Mouse (Mus musculus) ES-E14 (cell line): ENCODE data around the gene H6pd. TPM values are rescaled to one million over a fixed set of nuclear protein-coding genes. Genes with fewer than 3 reads are reported as not detected.

Experiments used
- DNase-seq: peaks from one replicate; pipeline ENCODE4 v3.0.0-alpha.2; 2013; ENCODE audit warnings: low read depth, low spot score
- H3K27ac ChIP-seq: 2 replicates; pipeline ENCODE4 v1.5.1; 2012; ENCODE audit warnings: low read depth, mild to moderate bottlenecking, low read length, moderate library complexity, mixed read lengths; ENCODE audit not compliant: poor library complexity, insufficient read depth, severe bottlenecking
- H3K36me3 ChIP-seq: 2 replicates; pipeline ENCODE4 v1.6.1; 2012; ENCODE audit warnings: mild to moderate bottlenecking, low read length, moderate library complexity, mixed read lengths; ENCODE audit not compliant: control insufficient read depth, poor library complexity, insufficient read depth, severe bottlenecking
- H3K4me1 ChIP-seq, 2 experiments: fragments of 150-350 bp in 1 of 2; sonication (generic) in 1 of 2; 2 replicates each; pipeline ENCODE4 v1.6.1; 2012; ENCODE audit warnings: low read length in 2 of 2, mild to moderate bottlenecking in 1 of 2, mixed read lengths in 1 of 2; ENCODE audit not compliant: control insufficient read depth in 2 of 2, insufficient read depth in 2 of 2, poor library complexity in 1 of 2
- H3K4me3 ChIP-seq, 2 experiments: fragments of 150-350 bp in 1 of 2; sonication (generic) in 1 of 2; 2 replicates each; pipeline ENCODE4 v1.5.1; 2012; ENCODE audit warnings: low read length in 2 of 2, low read depth in 1 of 2, mild to moderate bottlenecking in 1 of 2, mixed read lengths in 1 of 2; ENCODE audit not compliant: insufficient read depth in 1 of 2, poor library complexity in 1 of 2, severe bottlenecking in 1 of 2
- H3K9ac ChIP-seq: 2 replicates; pipeline ENCODE4 v1.6.1; 2012; ENCODE audit warnings: low read depth, mild to moderate bottlenecking, low read length, mixed read lengths; ENCODE audit not compliant: poor library complexity, insufficient read depth, severe bottlenecking
- H3K9me3 ChIP-seq: fragments of 150-350 bp; sonication (generic); 2 replicates; pipeline ENCODE4 v1.6.1; 2012; ENCODE audit warnings: low read depth, mild to moderate bottlenecking, low read length; ENCODE audit not compliant: control insufficient read depth, insufficient read depth
- CHD2 ChIP-seq: IDR thresholded peaks from 2 replicates; pipeline ENCODE4 v1.6.1; 2014; ENCODE audit warnings: mild to moderate bottlenecking, low read depth, low read length, inconsistent platforms
- HCFC1 ChIP-seq: IDR thresholded peaks from 2 replicates; pipeline ENCODE4 v1.6.1; 2012; ENCODE audit warnings: low read length, inconsistent platforms, borderline replicate concordance; ENCODE audit not compliant: insufficient read depth
- MAFK ChIP-seq: IDR thresholded peaks from 2 replicates; pipeline ENCODE4 v1.6.1; 2014; ENCODE audit warnings: mild to moderate bottlenecking, low read depth, low read length, inconsistent platforms; ENCODE audit not compliant: insufficient read depth
- ZC3H11A ChIP-seq: IDR thresholded peaks from 2 replicates; pipeline ENCODE4 v1.6.1; 2012; ENCODE audit warnings: low read depth, mild to moderate bottlenecking, inconsistent platforms, low read length, borderline replicate concordance
- ZNF384 ChIP-seq: IDR thresholded peaks from 2 replicates; pipeline ENCODE4 v1.6.1; 2012; ENCODE audit warnings: low read depth, low read length, inconsistent platforms
- in situ Hi-C, 2 experiments: fragments of 600-800 bp; cut with MboI; formaldehyde crosslinking; loops; one replicate each; pipeline ENCODE4 v1.15.1; 2025; ENCODE audit warnings: low sequenced_read_pairs in 2 of 2, inconsistent platforms in 1 of 2; ENCODE audit not compliant: unreplicated experiment in 2 of 2
- total RNA-seq: library from RNA; depleted of rRNA; stranded (reverse); fragments of 300-350 nt; gene quantifications from 2 replicates; pipeline ENCODE4 v1.2.3, GENCODE M21; 2012

The H6pd gene
- total RNA-seq, 1 experiment = 17.6 TPM

DNA sequence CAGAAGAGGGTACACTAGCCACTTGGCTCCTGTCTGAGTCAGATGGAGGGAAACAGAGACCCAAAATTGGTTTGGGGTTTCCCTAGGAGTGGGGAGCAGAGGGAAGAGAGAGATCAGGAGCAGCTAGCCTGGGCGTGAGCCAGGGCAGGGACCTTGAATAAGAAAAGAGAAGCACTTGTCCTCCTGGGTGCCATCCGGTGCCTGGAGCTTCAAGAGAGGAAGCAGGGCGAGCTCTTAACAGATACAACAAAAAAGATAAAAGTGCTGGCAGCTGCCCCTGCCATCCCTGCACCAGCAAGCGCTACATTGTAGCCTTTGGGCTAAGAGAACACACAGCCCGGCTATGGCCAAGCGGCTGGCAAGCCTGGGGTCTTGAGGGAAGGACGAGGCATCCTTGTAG is 6.6 kb upstream of the H6pd start:
- Histone ChIP-seq H3K4me3 (no peak overlapping the region), H3K4me1 (peaks cover 4 to 15% of the 10 kb centered on the region in 2 experiments; a peak in 2 of 4 replicates), H3K9me3 (no peaks in the 10 kb centered on the region), H3K36me3 (no peaks in the 10 kb centered on the region), H3K27ac (no peak overlapping the region), H3K9ac (no peak overlapping the region)
- in situ Hi-C loops = no loop called here
- no peak for TF ChIP-seq CHD2
- no peak for TF ChIP-seq MAFK
- no peak for TF ChIP-seq ZC3H11A
- TF ChIP-seq ZNF384 = no peak
- TF ChIP-seq HCFC1 = no peak
- no peak for DNase-seq

DNA sequence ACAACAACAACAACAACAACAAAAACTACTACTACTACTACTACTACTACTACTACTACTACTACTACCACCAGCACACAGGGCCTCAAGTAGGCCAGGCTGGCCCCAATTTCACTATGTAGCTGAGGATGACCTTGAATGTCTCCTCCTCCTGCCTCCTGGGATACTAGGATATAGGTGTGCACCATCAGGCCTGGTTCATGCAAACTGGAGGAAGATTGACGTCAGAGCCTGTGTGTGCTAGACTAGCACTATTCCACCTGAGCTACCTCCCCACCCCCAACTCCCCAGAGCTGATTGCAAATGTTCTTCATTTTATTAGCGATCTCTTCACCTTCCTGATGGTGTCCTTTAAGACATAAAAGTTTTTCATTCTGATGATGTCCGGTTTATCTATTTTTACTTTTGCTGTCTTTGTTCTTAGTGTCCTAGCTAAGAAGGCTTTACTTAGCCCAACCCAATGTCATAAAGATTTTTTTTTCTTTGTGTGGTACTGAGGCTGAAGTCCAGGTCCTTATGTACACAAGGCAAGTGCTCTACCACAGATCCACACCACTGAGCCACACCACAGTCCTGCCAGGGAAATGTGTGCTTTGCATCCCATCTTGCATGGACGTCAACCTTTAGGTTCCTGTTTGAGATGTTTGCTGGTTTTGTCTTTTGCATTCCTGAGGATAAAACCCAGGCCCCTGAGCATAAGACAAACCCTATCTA is 5.7 kb upstream of the H6pd start:
- no peaks in the 10 kb centered on the region for H3K9me3 ChIP-seq
- H3K4me1 ChIP-seq = peaks cover 4 to 15% of the 10 kb centered on the region in 2 experiments; a peak in 2 of 4 replicates
- H3K4me3 ChIP-seq = no peak overlapping the region
- H3K9ac ChIP-seq = no peak overlapping the region
- in situ Hi-C loops = no loop called here
- TF ChIP-seq MAFK (no peak), ZC3H11A (no peak), ZNF384 (no peak), HCFC1 (no peak), CHD2 (no peak)
- no peak overlapping the region for H3K27ac ChIP-seq
- no peaks in the 10 kb centered on the region for H3K36me3 ChIP-seq
- DNase-seq = no peak

DNA sequence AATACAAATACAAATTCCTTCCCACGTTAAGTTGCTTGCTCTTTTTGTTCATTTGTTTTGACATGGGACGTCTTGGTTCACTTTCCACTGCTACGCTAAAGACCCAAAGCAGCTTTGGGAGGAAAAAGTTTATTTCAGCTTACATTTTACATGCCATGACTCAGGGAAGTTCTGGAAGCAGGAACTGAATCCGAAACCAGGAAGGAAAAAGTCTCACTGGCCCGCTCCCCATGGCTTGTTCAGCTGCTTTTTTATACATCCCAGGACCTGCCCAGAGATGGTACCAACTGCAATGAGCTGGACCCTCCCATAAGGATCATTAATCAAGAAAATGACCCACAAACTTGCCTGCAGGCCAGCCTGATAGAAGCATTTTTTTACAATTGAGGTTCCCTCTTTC is 5.0 kb upstream of the H6pd start:
- H3K9ac ChIP-seq = no peak overlapping the region
- H3K27ac ChIP-seq = no peak overlapping the region
- H3K9me3 ChIP-seq = no peaks in the 10 kb centered on the region
- DNase-seq = no peak
- H3K36me3 ChIP-seq = no peaks in the 10 kb centered on the region
- no peak for TF ChIP-seq CHD2
- no peak for TF ChIP-seq MAFK
- no peak for TF ChIP-seq HCFC1
- TF ChIP-seq ZC3H11A = no peak
- TF ChIP-seq ZNF384 = no peak
- in situ Hi-C loops = no loop called here
- peaks cover 7 to 17% of the 10 kb centered on the region in 2 experiments; a peak in 2 of 4 replicates for H3K4me1 ChIP-seq
- no peak overlapping the region for H3K4me3 ChIP-seq

DNA sequence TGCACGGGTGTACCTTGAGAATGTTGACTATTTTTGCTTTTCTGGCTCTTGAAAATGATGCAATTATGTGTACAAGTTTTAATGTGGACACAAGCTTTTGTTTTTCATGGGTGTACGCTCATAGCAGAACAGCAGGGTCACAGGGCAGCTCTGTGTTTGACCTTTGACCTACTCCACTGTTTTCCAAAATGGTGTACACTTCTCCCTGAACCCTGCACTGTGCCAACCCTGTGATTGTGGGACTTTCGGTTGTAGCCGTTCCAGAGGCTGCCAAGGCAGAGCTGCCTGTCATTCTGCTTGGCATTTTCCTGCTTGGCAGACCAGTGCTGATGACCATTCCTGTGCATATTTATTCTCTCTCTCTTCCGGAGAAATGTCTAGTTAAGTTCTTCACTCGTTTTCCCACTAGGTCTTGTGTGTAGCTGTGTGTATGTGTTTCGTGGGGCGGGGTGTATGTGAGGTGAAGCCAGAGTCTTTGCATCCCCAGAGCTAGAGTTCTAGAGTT is 4.4 kb upstream of the H6pd start:
- H3K9me3 ChIP-seq = no peaks in the 10 kb centered on the region
- no peak for DNase-seq
- no peak for TF ChIP-seq ZNF384
- TF ChIP-seq MAFK = no peak
- TF ChIP-seq CHD2 = no peak
- TF ChIP-seq ZC3H11A = no peak
- TF ChIP-seq HCFC1 = no peak
- in situ Hi-C loops = no loop called here
- no peaks in the 10 kb centered on the region for H3K36me3 ChIP-seq
- no peak overlapping the region for H3K4me3 ChIP-seq
- H3K27ac ChIP-seq = no peak overlapping the region
- H3K9ac ChIP-seq = no peak overlapping the region
- peaks cover 7 to 17% of the 10 kb centered on the region in 2 experiments; a peak in 2 of 4 replicates for H3K4me1 ChIP-seq

DNA sequence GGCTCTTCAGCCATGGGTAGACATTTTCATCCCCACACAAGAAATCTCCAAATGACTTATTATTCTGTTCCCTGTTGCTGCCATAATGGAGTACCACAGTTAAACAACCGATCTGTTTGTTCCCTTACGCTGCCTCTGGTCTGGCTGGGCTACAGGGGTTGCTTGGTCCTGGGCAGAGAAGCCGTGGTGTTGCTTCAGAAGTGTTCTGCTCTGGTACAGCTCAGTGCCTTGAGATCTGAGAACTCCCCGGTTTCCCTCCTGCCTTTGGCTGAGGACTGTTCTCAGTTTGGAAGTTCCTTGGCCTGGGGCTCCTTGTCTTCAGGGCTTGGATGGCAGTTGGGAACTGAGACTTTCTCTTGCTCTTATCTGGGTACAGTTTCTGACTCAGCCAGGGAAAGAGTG is 3.5 kb upstream of the H6pd start:
- DNase-seq = no peak
- H3K4me3 ChIP-seq = no peak overlapping the region
- no peak overlapping the region for H3K9ac ChIP-seq
- peaks cover 7 to 17% of the 10 kb centered on the region in 2 experiments; a peak in 2 of 4 replicates for H3K4me1 ChIP-seq
- no peaks in the 10 kb centered on the region for H3K9me3 ChIP-seq
- H3K36me3 ChIP-seq = no peaks in the 10 kb centered on the region
- no peak for TF ChIP-seq MAFK
- no peak for TF ChIP-seq CHD2
- TF ChIP-seq ZNF384 = no peak
- TF ChIP-seq ZC3H11A = no peak
- no peak for TF ChIP-seq HCFC1
- in situ Hi-C loops = no loop called here
- H3K27ac ChIP-seq = no peak overlapping the region
